Mouse (Mus musculus) left cerebral cortex, adult 9 months (tissue): ENCODE data around the gene Ankrd13a.

ENCODE experiments used
- DNase-seq, 2 experiments: peaks; one replicate each; pipeline ENCODE4 v3.0.0; 2022; ENCODE audit warnings: low spot score in 2 of 2

The Ankrd13a gene

DNA sequence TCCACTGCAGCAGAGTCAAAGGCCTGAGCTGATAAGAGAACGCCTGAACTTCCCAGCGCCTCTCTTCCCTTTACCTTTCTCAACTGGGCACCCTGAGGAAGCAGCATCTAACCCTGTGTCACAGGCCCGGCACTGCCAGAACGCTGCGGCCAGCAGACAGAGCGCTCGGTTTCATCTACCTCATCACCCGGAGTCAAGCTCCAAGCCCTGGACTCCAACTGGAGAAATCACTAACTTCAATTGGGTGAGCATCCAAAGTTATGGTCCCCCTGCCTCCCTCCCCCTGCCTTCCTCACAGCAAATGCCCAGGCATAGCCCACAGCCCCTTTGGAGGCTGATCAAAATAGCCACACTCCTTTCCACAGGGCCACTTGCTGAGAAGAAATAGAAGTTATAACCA is 7.8 kb upstream of the Ankrd13a start:
- no peak for DNase-seq

- DNase-seq, result no peak
Observed at GRCm38 (mm10) chr5:114767185-114767584, 7.3 kb upstream of the Ankrd13a start.

- DNase-seq, result no peak
Observed at GRCm38 (mm10) chr5:114769786-114770185, 4.7 kb upstream of the Ankrd13a start.

DNA sequence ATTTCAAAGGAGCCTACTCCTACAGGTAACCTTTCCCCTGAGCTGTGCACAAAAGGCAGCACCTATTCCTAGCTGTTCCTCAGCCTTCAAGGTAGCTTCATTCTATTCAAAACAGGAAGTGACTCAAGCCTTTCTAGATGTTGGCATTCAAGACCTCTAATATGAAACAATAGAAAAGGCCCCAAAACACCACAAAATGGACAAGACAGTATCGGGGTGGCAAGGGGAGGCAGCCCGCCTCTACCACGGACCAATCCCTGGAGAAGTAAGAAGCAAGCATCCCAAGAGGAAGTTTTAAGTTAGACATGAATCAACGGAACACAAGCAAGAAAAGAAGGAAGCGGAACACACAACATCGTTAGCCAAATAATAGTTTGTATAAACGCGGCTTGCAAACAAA is 2.7 kb upstream of the Ankrd13a start:
- DNase-seq, result no peak

DNA sequence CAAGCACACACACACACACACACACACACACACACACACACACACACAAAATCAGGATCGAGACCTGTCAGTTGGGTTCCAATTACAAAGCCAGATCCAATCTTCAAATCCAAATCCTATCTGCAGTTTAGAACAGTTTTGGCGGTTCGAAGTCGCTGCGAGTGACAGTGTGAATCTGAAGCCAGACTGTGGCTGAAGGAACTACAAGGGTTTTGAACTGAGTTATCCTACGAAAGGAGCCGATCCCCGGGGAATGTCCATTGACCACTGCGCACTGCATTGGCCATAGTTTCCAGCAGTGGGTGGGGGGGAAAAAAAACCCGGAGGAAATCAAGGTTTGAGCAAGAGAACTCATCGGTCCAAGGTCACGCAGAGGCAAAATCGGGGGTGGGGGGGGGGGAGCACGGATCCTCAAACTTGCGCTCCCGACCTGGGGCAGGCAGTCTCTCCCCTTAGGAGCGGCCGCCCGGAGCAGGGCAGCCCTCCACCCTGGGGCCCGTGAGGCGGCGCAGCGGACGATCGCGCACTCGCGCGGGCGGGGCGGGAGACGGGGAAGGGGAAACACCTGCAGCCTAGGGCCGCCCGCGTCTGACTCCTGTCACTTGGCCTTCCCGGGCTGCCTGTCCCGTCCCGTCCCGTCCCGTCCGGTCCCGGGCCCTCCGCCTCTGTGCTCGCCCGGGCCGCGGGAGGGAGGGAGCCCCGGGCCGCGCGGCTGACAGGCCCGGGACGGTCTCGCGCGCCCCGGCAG is 1.8 kb upstream of the Ankrd13a start:
- DNase-seq, result no peak

- DNase-seq, result peak; percentile 90 to 97
Observed at GRCm38 (mm10) chr5:114773211-114773710, 1.2 kb upstream of the Ankrd13a start.

DNA sequence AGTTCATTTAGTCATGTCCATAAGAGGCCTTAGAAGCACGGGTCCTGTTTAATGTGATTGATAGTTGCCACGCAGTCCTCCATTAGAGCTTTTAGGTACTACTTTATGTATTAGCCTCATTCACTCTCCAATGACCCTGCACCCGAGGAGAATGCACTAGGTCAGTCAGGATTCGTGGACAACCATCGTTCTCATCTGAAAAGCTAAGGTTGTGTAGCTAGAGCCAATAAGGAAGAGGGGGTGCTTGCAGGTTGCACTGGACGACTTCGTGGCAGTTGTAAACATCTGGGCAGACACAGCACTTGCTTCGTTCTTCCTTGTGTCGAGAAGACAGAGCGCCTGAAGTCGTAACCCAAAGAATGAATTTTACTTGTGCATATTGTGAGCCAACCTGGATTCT is 697 bp upstream of the Ankrd13a start:
- DNase-seq, result peak in 1 of 2 experiments; percentile 36

- DNase-seq, result peak in 1 of 2 experiments; percentile 34
Observed at GRCm38 (mm10) chr5:114775056-114775979, 841 bp downstream of the Ankrd13a start, which contains the start of gene Git2. Gene Git2, minus strand, starts transcription at chr5:114775517.

GRCm38 (mm10) chr5:114776174-114776573 is 1.7 kb downstream of the Ankrd13a start:
- no peak for DNase-seq

DNA sequence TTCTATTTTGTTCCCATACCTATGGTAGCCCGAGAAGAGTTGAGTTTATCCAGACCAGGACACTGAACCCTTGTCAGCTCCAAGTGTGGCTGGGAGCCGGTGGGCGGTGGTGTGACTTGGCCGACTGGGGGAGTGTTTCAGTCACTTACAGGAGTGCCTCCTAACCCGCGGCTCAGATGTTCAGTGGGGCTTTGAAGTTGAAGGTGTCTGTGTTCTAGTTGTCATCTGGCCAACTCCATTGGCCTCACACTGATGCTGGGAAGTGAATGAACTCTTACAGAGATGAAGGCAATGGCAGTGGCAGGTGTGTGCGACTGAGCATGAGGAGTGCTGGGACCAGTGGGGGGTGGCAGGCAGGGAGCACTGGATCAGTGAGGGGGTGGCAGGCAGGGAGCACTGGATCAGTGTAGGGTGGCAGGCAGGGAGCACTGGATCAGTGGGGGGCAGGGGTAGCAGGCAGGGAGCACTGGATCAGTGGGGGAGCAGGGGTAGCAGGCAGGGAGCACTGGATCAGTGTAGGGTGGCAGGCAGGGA is 5.5 kb downstream of the Ankrd13a start:
- no peak for DNase-seq

DNA sequence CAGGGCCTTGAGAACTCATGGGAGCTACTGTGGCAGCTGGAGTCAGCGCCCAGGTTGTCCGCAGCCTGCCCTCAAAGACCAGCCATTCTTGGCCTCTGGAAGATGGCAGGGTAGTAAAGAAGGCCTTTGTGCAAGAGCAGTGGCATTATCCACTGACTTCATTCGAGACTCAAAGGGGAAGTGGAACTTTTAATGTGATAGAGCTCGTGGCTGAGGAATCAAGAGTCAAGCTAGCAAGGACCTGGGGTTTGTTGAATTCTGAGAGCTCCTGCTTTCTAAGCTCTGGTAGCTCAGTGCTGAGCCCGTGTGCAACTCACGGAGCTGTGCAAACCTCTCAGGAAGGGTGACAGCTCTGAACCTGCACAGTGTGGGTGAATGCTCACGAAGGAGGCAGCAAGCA is 6.4 kb downstream of the Ankrd13a start:
- no peak for DNase-seq

- DNase-seq, result no peak
Observed at GRCm38 (mm10) chr5:114782991-114783390, 8.5 kb downstream of the Ankrd13a start.

DNA sequence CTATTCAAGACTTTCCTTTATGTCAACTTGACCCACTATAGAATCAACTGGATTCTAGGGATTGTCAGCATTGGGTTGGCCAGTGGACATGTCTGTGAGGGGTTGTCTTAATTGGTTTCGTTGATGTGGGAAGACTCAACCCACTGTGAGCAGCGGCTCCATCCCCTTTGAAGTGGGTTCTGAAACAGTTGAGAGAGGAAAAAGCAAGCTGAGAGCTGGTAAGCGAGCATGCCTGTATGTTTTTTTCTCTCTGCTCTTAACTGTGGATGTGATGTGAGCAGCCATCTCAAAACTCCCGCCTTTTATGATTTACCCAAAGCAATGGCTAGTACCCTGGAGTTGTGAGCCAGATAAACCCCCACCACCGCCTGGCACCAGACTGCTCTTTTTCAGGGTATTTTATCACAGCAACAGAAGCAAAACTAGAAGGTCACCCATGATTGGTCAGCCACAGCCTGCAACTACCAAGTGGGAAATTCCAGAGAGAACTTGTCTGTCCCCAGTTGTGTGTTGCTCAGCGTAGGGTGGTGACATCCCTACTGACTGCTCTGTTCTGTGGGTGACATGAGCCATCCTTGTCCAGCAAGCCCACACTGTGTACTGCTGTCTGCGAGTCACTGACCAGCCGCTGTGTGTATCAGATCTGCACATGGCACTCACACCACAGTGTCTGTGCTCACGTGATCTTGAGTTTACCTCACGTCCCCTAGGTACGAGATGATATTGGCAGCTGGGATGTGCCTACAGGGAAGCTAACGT is 9.1 kb downstream of the Ankrd13a start:
- no peak for DNase-seq

DNA sequence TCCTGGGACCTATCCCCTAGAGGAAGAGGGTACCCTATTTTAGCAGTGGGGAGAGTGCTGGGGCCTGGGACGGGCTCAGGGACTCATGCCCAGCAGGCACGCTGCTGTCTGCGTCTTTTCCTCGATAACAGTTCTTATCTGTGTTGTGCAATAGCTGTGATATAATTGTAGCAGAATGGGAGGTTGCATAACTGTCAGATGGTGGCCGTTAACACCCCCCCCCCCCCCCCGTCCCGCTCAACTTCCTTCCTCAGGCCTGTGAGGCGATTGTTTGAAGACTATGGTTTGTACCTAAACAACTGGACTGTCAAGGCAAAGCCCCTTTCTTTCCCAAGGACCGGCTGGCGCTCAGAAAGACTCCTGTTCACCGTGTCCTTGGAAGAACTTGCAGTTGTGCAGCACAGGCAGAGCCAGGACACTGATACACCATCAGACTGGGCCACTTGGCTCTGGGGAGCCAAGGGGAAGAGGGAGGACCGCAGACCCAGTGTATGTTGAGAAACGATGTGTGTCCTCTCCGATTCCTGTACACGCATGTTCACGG is 10.2 kb downstream of the Ankrd13a start:
- DNase-seq, result no peak

DNA sequence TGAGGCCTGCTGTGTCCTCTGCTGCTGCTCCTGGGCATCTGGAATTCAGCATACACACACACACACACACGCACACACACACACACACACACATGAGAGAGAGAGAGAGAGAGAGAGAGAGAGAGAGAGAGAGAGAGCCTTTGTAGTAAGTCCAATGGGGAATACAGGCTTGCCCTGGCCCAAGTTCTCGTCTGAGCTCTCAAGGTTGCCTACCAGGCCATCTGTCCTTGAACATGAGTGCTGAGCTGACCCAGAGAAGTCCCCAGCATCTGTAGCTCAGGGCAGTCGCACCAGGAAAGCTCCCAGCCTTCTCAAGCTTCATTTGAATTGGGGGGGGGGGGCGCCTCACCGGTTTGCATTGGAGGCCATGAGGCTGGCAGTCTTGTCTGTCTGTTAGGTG is 10.7 kb downstream of the Ankrd13a start:
- no peak for DNase-seq

- peak in 1 of 2 experiments; percentile 56 for DNase-seq
Observed at GRCm38 (mm10) chr5:114793317-114793716, 18.8 kb downstream of the Ankrd13a start.

GRCm38 (mm10) chr5:114794609-114795008 is 20.1 kb downstream of the Ankrd13a start:
- DNase-seq, result no peak

DNA sequence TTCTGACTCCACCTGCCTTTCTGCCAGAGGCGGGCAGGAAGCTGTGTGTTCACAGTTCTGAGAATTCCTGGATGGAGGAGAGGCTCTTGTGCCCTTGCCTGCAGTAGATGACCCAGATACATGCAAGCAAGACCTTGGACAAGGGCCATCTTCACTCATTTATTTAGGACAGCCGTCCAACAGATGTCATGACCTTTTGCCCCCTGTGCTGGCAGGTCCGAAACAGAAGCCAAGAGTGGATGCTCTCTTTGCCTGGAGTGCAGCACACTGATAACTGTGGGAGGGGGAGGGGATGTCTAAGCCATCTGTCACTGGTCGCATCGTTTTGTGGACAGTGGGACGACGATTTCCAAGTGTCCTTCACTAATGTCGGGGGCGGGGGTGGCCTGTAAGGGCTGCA is 20.8 kb downstream of the Ankrd13a start:
- no peak for DNase-seq

GRCm38 (mm10) chr5:114795653-114796052 is 21.2 kb downstream of the Ankrd13a start:
- DNase-seq, result no peak

- DNase-seq, result no peak
Observed at GRCm38 (mm10) chr5:114796299-114797012, 22.0 kb downstream of the Ankrd13a start.

DNA sequence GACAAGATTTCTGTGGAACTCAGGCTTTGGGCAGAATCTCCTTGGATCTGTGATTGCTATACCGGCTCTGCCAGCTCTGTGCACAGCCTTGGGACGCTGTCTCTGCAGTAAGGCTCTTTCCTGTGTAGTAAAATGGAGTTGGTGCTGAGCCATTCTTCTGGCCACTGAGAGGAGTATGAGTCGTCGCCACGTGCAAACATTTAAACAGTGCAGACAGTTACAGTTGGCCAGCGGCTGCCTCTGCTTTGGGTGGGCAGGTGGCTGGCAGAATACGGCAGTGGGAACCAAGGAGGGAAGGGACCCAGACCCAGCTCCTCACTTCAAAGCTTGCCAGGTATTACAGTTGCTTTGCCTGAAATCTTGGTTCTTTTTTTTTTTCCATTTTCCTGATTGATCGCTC is 22.8 kb downstream of the Ankrd13a start:
- DNase-seq, result no peak
